Mouse (Mus musculus): ENCODE data around the gene Tnk1. TPM values are rescaled to one million over a fixed set of nuclear protein-coding genes. Genes with fewer than 3 reads are reported as not detected.

The Tnk1 gene
- total RNA-seq, 2 experiments from 2014 or later: 0.11 TPM; not detected in 1

GRCm38 (mm10) chr11:69803328-69803727 is 55.2 kb downstream of the Tnk1 start:
- DNase-seq: no peak

DNA sequence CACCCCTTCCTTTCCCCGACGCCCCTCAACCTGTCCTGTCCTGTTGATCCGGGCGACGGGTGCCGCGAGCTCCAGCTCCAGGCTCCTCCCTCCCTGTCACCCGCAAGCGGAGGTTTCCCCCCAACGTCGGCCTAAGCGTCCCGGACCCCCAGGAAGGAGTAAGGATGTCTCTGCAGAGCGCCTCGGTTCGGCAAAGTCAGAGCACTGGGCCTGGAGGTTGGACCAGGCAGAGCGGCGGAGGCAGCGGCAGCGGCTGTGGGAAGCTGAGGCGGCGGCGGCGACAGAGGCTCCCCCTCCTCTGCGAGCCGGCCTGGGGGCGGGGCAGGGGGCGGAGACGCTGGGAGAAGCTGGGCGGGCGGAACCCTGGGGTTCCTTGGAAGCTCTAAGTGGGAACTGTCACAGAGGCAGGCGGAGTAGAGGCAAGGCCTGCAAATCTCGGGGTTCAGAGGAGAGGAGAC is 55.9 kb downstream of the Tnk1 start:
- peak; percentile 88 for DNase-seq

GRCm38 (mm10) chr11:69801379-69801977 is 57.1 kb downstream of the Tnk1 start, which contains the start of gene Fgf11:
Gene Fgf11, minus strand, starts transcription at chr11:69801857.
- no peak for DNase-seq

Small RNA genes within 50 kb of the gene (microRNA-seq; reads per million reads assigned to microRNA genes)
- gene Mir6924 (ENCODE audit: borderline replicate concordance in 2 of 2): 0 reads per million in 2 experiments

Other genes with a start within 250 kb of the Tnk1 start
- under 1 TPM in 1 of 2 experiments, not detected in 1; 0.62 TPM for gene Shbg, start 240.8 kb downstream of the Tnk1 start, total RNA-seq (2021)
- 1 to 10 TPM; 2.3 to 2.8 TPM for gene Sat2, start 236.7 kb downstream of the Tnk1 start, total RNA-seq (2021)
- 10 to 100 TPM; 76.0 to 77.1 TPM for gene Fxr2, start 225.7 kb downstream of the Tnk1 start, total RNA-seq (2021)
- not detected for gene Sox15, start 203.4 kb downstream of the Tnk1 start, total RNA-seq (2021)
- 10 to 100 TPM in 1 of 2 experiments, 1 to 10 TPM in 1; 6.6 to 10.0 TPM for gene Mpdu1, start 196.1 kb downstream of the Tnk1 start, total RNA-seq (2021)
- 1 to 10 TPM; 1.3 to 9.1 TPM for gene Cd68, start 192.6 kb downstream of the Tnk1 start, total RNA-seq (2021)
- gene Eif4a1, start 186.3 kb downstream of the Tnk1 start, total RNA-seq (2021): 100 to 1,000 TPM in 1 of 2 experiments, 10 to 100 TPM in 1; 99.8 to 102 TPM
- gene Senp3, start 176.6 kb downstream of the Tnk1 start, total RNA-seq (2021): 10 to 100 TPM; 19.1 to 23.5 TPM
- gene Tnfsf13, start 172.9 kb downstream of the Tnk1 start, total RNA-seq (2021): 1 to 10 TPM in 1 of 2 experiments, under 1 TPM in 1; 0.67 to 1.5 TPM
- gene Tnfsf12, start 162.9 kb downstream of the Tnk1 start, total RNA-seq (2021): 10 to 100 TPM in 1 of 2 experiments, 1 to 10 TPM in 1; 8.3 to 11.6 TPM
- gene Tnfsfm13, start 162.6 kb downstream of the Tnk1 start, total RNA-seq (2021): 1 to 10 TPM in 1 of 2 experiments, under 1 TPM in 1; 0.87 to 2.1 TPM
- 10 to 100 TPM; 24.7 to 27.5 TPM for gene Polr2a, start 100.1 kb downstream of the Tnk1 start, total RNA-seq (2021)
- gene Slc35g3, start 96.8 kb downstream of the Tnk1 start, total RNA-seq (2021): not detected
- gene Zbtb4, start 92.8 kb downstream of the Tnk1 start, total RNA-seq (2021): 10 to 100 TPM; 23.0 to 28.1 TPM
- 10 to 100 TPM; 36.2 to 53.1 TPM for gene Chrnb1, start 62.8 kb downstream of the Tnk1 start, total RNA-seq (2021)
- gene Fgf11, start 56.9 kb downstream of the Tnk1 start, total RNA-seq (2021): 1 to 10 TPM; 6.3 to 6.7 TPM
- under 1 TPM; 0.18 to 0.35 TPM for gene Tmem102, start 53.1 kb downstream of the Tnk1 start, total RNA-seq (2021)
- gene Gm39566, start 43.4 kb downstream of the Tnk1 start, total RNA-seq (2021): not detected
- gene Spem2, start 40.3 kb downstream of the Tnk1 start, total RNA-seq (2021): not detected
- gene Spem1, start 36.5 kb downstream of the Tnk1 start, total RNA-seq (2021): not detected
- 1 to 10 TPM; 3.1 to 3.9 TPM for gene Nlgn2, start 20.9 kb downstream of the Tnk1 start, total RNA-seq (2021)
- 100 to 1,000 TPM; 126 to 144 TPM for gene Tmem256, start 20.2 kb downstream of the Tnk1 start, total RNA-seq (2021)
- gene Plscr3, start 12.4 kb downstream of the Tnk1 start, total RNA-seq (2021): 10 to 100 TPM; 10.8 to 13.7 TPM
- not detected for gene Tmem95, start 19.3 kb upstream of the Tnk1 start, total RNA-seq (2021)
- gene Kctd11, start 22.7 kb upstream of the Tnk1 start, total RNA-seq (2021): 1 to 10 TPM; 1.7 to 2.2 TPM
- under 1 TPM; 0.26 to 0.38 TPM for gene Acap1, start 36.8 kb upstream of the Tnk1 start, total RNA-seq (2021)
- not detected for gene 2810408A11Rik, start 42.3 kb upstream of the Tnk1 start, total RNA-seq (2021)
- gene Neurl4, start 42.3 kb upstream of the Tnk1 start, total RNA-seq (2021): 10 to 100 TPM; 25.4 to 26.0 TPM
- gene Gps2, start 55.2 kb upstream of the Tnk1 start, total RNA-seq (2021): 10 to 100 TPM; 34.6 to 35.2 TPM
- gene Eif5a, start 63.2 kb upstream of the Tnk1 start, total RNA-seq (2021): 100 to 1,000 TPM; 417 to 422 TPM
- gene Ybx2, start 77.1 kb upstream of the Tnk1 start, total RNA-seq (2021): 10 to 100 TPM; 10.4 to 10.9 TPM
- gene Slc2a4, start 89.5 kb upstream of the Tnk1 start, total RNA-seq (2021): 100 to 1,000 TPM; 306 to 340 TPM
- gene Cldn7, start 106.0 kb upstream of the Tnk1 start, total RNA-seq (2021): under 1 TPM in 1 of 2 experiments, not detected in 1; 0.91 TPM
- 100 to 1,000 TPM; 195 to 205 TPM for gene Ctdnep1, start 122.4 kb upstream of the Tnk1 start, total RNA-seq (2021)
- gene Elp5, start 123.8 kb upstream of the Tnk1 start, total RNA-seq (2021): 10 to 100 TPM; 37.0 to 44.2 TPM
- 100 to 1,000 TPM; 148 to 170 TPM for gene Gabarap, start 132.4 kb upstream of the Tnk1 start, total RNA-seq (2021)
- gene Phf23, start 137.0 kb upstream of the Tnk1 start, total RNA-seq (2021): 10 to 100 TPM; 15.0 to 16.1 TPM
- gene Dvl2, start 141.9 kb upstream of the Tnk1 start, total RNA-seq (2021): 1 to 10 TPM; 3.7 to 4.1 TPM
- gene Acadvl, start 156.7 kb upstream of the Tnk1 start, total RNA-seq (2021): 100 to 1,000 TPM; 342 to 380 TPM
- gene Dlg4, start 158.2 kb upstream of the Tnk1 start, total RNA-seq (2021): 1 to 10 TPM; 5.6 to 6.9 TPM
- not detected for gene Asgr1, start 195.4 kb upstream of the Tnk1 start, total RNA-seq (2021)
- gene Asgr2, start 233.9 kb upstream of the Tnk1 start, total RNA-seq (2021): not detected